Mouse (Mus musculus): ENCODE results near the gene Naa25. TPM values are rescaled to one million over a fixed set of nuclear protein-coding genes. Genes with fewer than 3 reads are reported as not detected.

The Naa25 gene
- polyA plus RNA-seq, 1 experiment from 2014 or later = 58.5 TPM

GRCm38 (mm10) chr5:121407856-121408255, 10.1 kb downstream of the Naa25 start:
- Histone ChIP-seq H3K4me3 (ENCODE audit: low read length) (no peak overlapping the region), H3K36me3 (ENCODE audit: control insufficient read depth, insufficient read depth, low read length) (peaks cover 3% of the 10 kb centered on the region; the same call in 1 of the 2 replicates), H3K27me3 (replicated peaks; ENCODE audit: control insufficient read depth, insufficient read depth, low read length) (no peaks in the 10 kb centered on the region), H3K9me3 (ENCODE audit: control insufficient read depth, low read length) (no peaks in the 10 kb centered on the region), H3K4me2 (ENCODE audit: low read length) (no peak overlapping the region), H3K27ac (ENCODE audit: low read depth, low read length) (no peak overlapping the region), H3K9ac (ENCODE audit: low read depth, low read length) (no peak overlapping the region), H3K4me1 (ENCODE audit: control insufficient read depth, insufficient read depth, low read depth, low read length) (no peaks in the 10 kb centered on the region)
- 91% methylated on average over 8 of the region's 8 CpGs for WGBS
- ATAC-seq = no peak

DNA sequence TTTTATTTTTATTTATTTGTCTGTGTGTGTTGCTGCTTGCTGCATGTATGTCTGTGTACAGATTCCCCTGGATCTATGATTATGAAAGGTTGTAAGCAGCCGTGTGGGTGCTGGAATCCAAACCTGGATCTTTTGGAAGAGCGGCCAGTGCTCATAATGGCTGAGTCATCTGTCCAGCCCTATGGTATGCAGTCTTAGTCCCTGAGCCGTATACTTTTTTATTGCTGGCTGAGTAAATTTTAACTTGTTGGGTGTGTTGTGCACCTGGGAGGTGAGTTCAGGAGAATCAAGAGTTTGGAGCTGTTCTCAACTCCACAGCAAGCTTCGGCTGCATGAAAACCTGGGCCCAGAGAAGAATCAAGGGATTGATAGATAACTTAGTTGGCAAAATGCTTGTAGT, 13.2 kb downstream of the Naa25 start:
- peaks cover 13% of the 10 kb centered on the region for H3K36me3 ChIP-seq (ENCODE audit: control insufficient read depth, insufficient read depth, low read length)
- no peak overlapping the region for H3K4me3 ChIP-seq (ENCODE audit: low read length)
- H3K9me3 ChIP-seq (ENCODE audit: control insufficient read depth, low read length) = no peaks in the 10 kb centered on the region
- H3K9ac ChIP-seq (ENCODE audit: low read depth, low read length) = no peak overlapping the region
- no peaks in the 10 kb centered on the region for H3K4me1 ChIP-seq (ENCODE audit: control insufficient read depth, insufficient read depth, low read depth, low read length)
- H3K27me3 ChIP-seq (replicated peaks; ENCODE audit: control insufficient read depth, insufficient read depth, low read length) = no peaks in the 10 kb centered on the region
- no peak for ATAC-seq
- 97% methylated on average over 4 of the region's 4 CpGs for WGBS
- H3K27ac ChIP-seq (ENCODE audit: low read depth, low read length) = no peak overlapping the region
- H3K4me2 ChIP-seq (ENCODE audit: low read length) = no peak overlapping the region

DNA sequence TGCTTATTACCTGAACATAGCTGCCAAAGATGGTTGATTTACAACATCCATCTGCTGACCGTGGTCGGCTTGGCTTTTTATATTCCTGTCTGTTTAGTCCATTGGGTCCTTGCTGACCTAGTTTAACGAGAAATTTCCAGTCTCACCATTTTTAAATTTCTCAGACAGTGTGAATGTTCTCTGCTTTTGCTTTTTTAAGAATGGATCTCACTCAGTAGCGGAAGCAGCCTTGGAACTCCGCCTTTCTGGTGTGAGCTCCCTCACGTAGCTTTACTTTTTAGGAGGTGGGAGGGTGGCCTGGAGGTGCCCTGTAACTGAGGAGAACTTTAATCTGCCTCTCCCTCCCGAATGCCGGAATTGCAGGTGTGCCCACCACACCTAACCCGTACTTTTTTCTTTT, 23.0 kb downstream of the Naa25 start:
- H3K4me3 ChIP-seq (ENCODE audit: low read length) = no peak overlapping the region
- ATAC-seq = no peak
- WGBS = 92% methylated on average over 9 of the region's 9 CpGs

DNA sequence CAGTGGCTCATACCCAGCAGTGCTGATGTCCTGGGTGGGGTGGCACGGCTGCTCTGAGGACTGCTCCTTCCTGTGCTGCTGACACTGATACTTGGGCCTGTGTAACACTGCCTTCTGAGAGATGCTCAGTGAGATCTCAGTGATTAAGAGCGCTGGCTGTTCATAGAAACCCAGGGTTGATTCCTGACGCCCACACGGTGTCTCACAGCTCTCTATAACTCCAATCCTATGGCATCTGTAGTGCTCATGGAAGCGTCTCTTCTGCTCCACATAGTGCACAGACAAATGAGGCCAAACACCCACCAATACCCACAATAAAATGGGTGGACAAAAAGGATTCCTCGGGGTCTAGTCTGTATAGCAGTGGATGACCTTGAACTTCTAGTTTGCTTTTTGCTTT, 25.1 kb downstream of the Naa25 start:
- no peak overlapping the region for H3K9ac ChIP-seq (ENCODE audit: low read depth, low read length)
- H3K4me1 ChIP-seq (ENCODE audit: control insufficient read depth, insufficient read depth, low read depth, low read length) = no peaks in the 10 kb centered on the region
- peaks cover 58% of the 10 kb centered on the region for H3K36me3 ChIP-seq (ENCODE audit: control insufficient read depth, insufficient read depth, low read length)
- no peak for ATAC-seq
- H3K4me2 ChIP-seq (ENCODE audit: low read length) = no peak overlapping the region
- H3K27me3 ChIP-seq (replicated peaks; ENCODE audit: control insufficient read depth, insufficient read depth, low read length) = no peaks in the 10 kb centered on the region
- H3K4me3 ChIP-seq (ENCODE audit: low read length) = no peak overlapping the region
- 94% methylated on average over 6 of the region's 6 CpGs for WGBS
- no peaks in the 10 kb centered on the region for H3K9me3 ChIP-seq (ENCODE audit: control insufficient read depth, low read length)
- H3K27ac ChIP-seq (ENCODE audit: low read depth, low read length) = no peak overlapping the region

More for the DNA sequence above, 23.0 kb downstream of the Naa25 start:
- H3K9ac ChIP-seq (ENCODE audit: low read depth, low read length) = no peak overlapping the region
- H3K4me1 ChIP-seq (ENCODE audit: control insufficient read depth, insufficient read depth, low read depth, low read length) = no peaks in the 10 kb centered on the region
- H3K4me2 ChIP-seq (ENCODE audit: low read length) = no peak overlapping the region
- H3K27me3 ChIP-seq (replicated peaks; ENCODE audit: control insufficient read depth, insufficient read depth, low read length) = no peaks in the 10 kb centered on the region
- no peak overlapping the region for H3K27ac ChIP-seq (ENCODE audit: low read depth, low read length)
- no peaks in the 10 kb centered on the region for H3K9me3 ChIP-seq (ENCODE audit: control insufficient read depth, low read length)
- H3K36me3 ChIP-seq (ENCODE audit: control insufficient read depth, insufficient read depth, low read length) = peaks cover 57% of the 10 kb centered on the region

GRCm38 (mm10) chr5:121423297-121423696, 25.6 kb downstream of the Naa25 start:
- no peak overlapping the region for H3K27ac ChIP-seq (ENCODE audit: low read depth, low read length)
- H3K4me1 ChIP-seq (ENCODE audit: control insufficient read depth, insufficient read depth, low read depth, low read length) = no peaks in the 10 kb centered on the region
- H3K9ac ChIP-seq (ENCODE audit: low read depth, low read length) = no peak overlapping the region
- ATAC-seq = no peak
- peaks cover 61% of the 10 kb centered on the region for H3K36me3 ChIP-seq (ENCODE audit: control insufficient read depth, insufficient read depth, low read length)
- WGBS = 91% methylated on average over 10 of the region's 10 CpGs
- H3K4me2 ChIP-seq (ENCODE audit: low read length) = no peak overlapping the region
- no peaks in the 10 kb centered on the region for H3K9me3 ChIP-seq (ENCODE audit: control insufficient read depth, low read length)
- no peak overlapping the region for H3K4me3 ChIP-seq (ENCODE audit: low read length)
- no peaks in the 10 kb centered on the region for H3K27me3 ChIP-seq (replicated peaks; ENCODE audit: control insufficient read depth, insufficient read depth, low read length)

- no peak overlapping the region for H3K4me3 ChIP-seq (ENCODE audit: low read length)
- H3K27ac ChIP-seq (ENCODE audit: low read depth, low read length) = no peak overlapping the region
- H3K9ac ChIP-seq (ENCODE audit: low read depth, low read length) = no peak overlapping the region
- H3K27me3 ChIP-seq (replicated peaks; ENCODE audit: control insufficient read depth, insufficient read depth, low read length) = no peaks in the 10 kb centered on the region
- no peak for ATAC-seq
- 84% methylated on average over 3 of the region's 3 CpGs for WGBS
- H3K9me3 ChIP-seq (ENCODE audit: control insufficient read depth, low read length) = no peaks in the 10 kb centered on the region
- peaks cover 64% of the 10 kb centered on the region for H3K36me3 ChIP-seq (ENCODE audit: control insufficient read depth, insufficient read depth, low read length)
- no peak overlapping the region for H3K4me2 ChIP-seq (ENCODE audit: low read length)
- H3K4me1 ChIP-seq (ENCODE audit: control insufficient read depth, insufficient read depth, low read depth, low read length) = no peaks in the 10 kb centered on the region
Measured at GRCm38 (mm10) chr5:121428954-121429353, 31.2 kb downstream of the Naa25 start.

DNA sequence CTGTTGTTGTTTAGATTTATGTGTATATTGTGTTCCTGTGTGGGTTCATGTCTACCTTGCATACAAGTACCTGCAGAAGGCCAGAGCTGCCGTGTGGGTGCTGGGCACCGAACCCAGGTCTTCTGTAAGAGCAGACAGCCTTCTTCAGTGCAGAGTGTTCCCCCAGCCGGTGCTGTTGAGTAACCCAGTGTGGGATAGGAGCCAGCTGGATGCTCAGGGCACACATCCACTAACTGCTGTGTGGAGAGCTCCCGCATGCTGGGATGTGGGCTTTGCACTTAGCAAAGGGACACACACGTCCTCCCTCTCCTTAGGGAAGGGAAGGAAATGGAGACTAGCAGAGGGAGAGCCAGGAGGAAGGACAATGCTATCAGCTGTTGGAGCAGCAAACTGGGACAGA, 40.4 kb downstream of the Naa25 start:
- WGBS = 90% methylated on average over 5 of the region's 5 CpGs
- no peak overlapping the region for H3K9ac ChIP-seq (ENCODE audit: low read depth, low read length)
- no peak overlapping the region for H3K27ac ChIP-seq (ENCODE audit: low read depth, low read length)
- H3K4me2 ChIP-seq (ENCODE audit: low read length) = no peak overlapping the region
- peaks cover 62% of the 10 kb centered on the region for H3K36me3 ChIP-seq (ENCODE audit: control insufficient read depth, insufficient read depth, low read length)
- H3K27me3 ChIP-seq (replicated peaks; ENCODE audit: control insufficient read depth, insufficient read depth, low read length) = no peaks in the 10 kb centered on the region
- ATAC-seq = no peak
- no peaks in the 10 kb centered on the region for H3K4me1 ChIP-seq (ENCODE audit: control insufficient read depth, insufficient read depth, low read depth, low read length)
- H3K9me3 ChIP-seq (ENCODE audit: control insufficient read depth, low read length) = no peaks in the 10 kb centered on the region
- H3K4me3 ChIP-seq (ENCODE audit: low read length) = no peak overlapping the region

DNA sequence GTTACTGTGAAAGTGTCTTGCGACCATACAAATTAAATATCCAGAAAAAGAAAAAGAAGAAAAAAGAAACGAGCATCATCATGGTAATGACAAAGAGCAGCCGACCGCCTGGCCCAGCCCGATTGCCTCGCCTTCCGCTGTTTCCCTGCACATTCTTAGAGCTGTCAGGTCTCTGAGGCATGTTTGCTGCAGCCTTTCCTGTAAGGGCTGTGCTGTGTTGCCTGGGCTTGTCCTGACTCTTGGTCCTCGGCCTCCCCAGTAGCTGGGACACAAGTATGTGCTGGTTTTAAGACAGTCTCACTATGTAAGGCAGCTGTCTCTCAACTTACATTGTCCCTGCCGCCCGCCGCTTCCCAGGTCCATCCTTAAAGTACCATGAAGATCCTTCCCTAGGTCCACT, 41.0 kb downstream of the Naa25 start:
- WGBS = 95% methylated on average over 11 of the region's 11 CpGs
- no peaks in the 10 kb centered on the region for H3K27me3 ChIP-seq (replicated peaks; ENCODE audit: control insufficient read depth, insufficient read depth, low read length)
- no peaks in the 10 kb centered on the region for H3K4me1 ChIP-seq (ENCODE audit: control insufficient read depth, insufficient read depth, low read depth, low read length)
- no peak overlapping the region for H3K4me3 ChIP-seq (ENCODE audit: low read length)
- ATAC-seq = no peak
- no peaks in the 10 kb centered on the region for H3K9me3 ChIP-seq (ENCODE audit: control insufficient read depth, low read length)
- no peak overlapping the region for H3K4me2 ChIP-seq (ENCODE audit: low read length)
- H3K27ac ChIP-seq (ENCODE audit: low read depth, low read length) = no peak overlapping the region
- peaks cover 56% of the 10 kb centered on the region for H3K36me3 ChIP-seq (ENCODE audit: control insufficient read depth, insufficient read depth, low read length)
- no peak overlapping the region for H3K9ac ChIP-seq (ENCODE audit: low read depth, low read length)

- H3K4me2 ChIP-seq (ENCODE audit: low read length) = no peak overlapping the region
- WGBS = 91% methylated on average over 3 of the region's 3 CpGs
- no peaks in the 10 kb centered on the region for H3K9me3 ChIP-seq (ENCODE audit: control insufficient read depth, low read length)
- H3K36me3 ChIP-seq (ENCODE audit: control insufficient read depth, insufficient read depth, low read length) = peaks cover 53% of the 10 kb centered on the region
- H3K27me3 ChIP-seq (replicated peaks; ENCODE audit: control insufficient read depth, insufficient read depth, low read length) = no peaks in the 10 kb centered on the region
- H3K4me3 ChIP-seq (ENCODE audit: low read length) = no peak overlapping the region
- H3K9ac ChIP-seq (ENCODE audit: low read depth, low read length) = no peak overlapping the region
- ATAC-seq = no peak
- no peak overlapping the region for H3K27ac ChIP-seq (ENCODE audit: low read depth, low read length)
- H3K4me1 ChIP-seq (ENCODE audit: control insufficient read depth, insufficient read depth, low read depth, low read length) = no peaks in the 10 kb centered on the region
Measured at GRCm38 (mm10) chr5:121443548-121443947, 45.8 kb downstream of the Naa25 start.

DNA sequence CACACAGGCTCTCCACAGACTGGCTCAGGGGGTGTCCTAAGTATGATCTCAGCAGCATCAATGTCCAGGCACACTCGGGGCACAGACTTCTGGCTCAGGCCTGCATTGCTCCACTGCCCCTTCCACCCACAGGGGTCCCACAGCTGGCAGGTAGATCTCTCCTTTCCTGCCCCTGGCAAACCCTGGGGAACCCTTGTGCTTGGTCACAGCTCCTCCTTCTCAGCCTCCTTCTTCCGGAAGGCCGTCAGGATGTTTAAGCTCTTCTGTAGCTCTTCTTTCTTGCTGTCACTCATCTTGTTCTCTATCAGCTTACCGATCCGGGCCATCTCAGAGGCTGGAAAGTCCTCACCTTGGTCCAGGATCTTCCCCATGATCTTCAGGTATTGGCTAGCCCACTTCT, 47.1 kb downstream of the Naa25 start:
- H3K9ac ChIP-seq (ENCODE audit: low read depth, low read length) = no peak overlapping the region
- ATAC-seq = no peak
- no peak overlapping the region for H3K4me3 ChIP-seq (ENCODE audit: low read length)
- H3K4me2 ChIP-seq (ENCODE audit: low read length) = no peak overlapping the region
- no peak overlapping the region for H3K27ac ChIP-seq (ENCODE audit: low read depth, low read length)
- no peaks in the 10 kb centered on the region for H3K9me3 ChIP-seq (ENCODE audit: control insufficient read depth, low read length)
- peaks cover 45% of the 10 kb centered on the region for H3K36me3 ChIP-seq (ENCODE audit: control insufficient read depth, insufficient read depth, low read length)
- WGBS = 94% methylated on average over 5 of the region's 5 CpGs
- H3K27me3 ChIP-seq (replicated peaks; ENCODE audit: control insufficient read depth, insufficient read depth, low read length) = no peaks in the 10 kb centered on the region
- no peaks in the 10 kb centered on the region for H3K4me1 ChIP-seq (ENCODE audit: control insufficient read depth, insufficient read depth, low read depth, low read length)

All from hindbrain, embryonic 16.5 days (tissue).